Mouse (Mus musculus) testis, adult 2 months (tissue): ENCODE data around the gene Clip2.

Experiments used
- CTCF ChIP-seq: fragments of 200-500 bp; IDR thresholded peaks from 2 replicates; pipeline ENCODE4 v1.5.1; 2012; ENCODE audit warnings: low read depth, mild to moderate bottlenecking, inconsistent platforms, low read length, moderate library complexity; ENCODE audit not compliant: control insufficient read depth, insufficient read depth, insufficient replicate concordance
- POLR2A ChIP-seq: fragments of 200-500 bp; IDR thresholded peaks from 2 replicates; pipeline ENCODE4 v1.6.1; 2012; ENCODE audit warnings: low read depth, mild to moderate bottlenecking, inconsistent platforms, low read length, moderate library complexity; ENCODE audit not compliant: control insufficient read depth

DNA sequence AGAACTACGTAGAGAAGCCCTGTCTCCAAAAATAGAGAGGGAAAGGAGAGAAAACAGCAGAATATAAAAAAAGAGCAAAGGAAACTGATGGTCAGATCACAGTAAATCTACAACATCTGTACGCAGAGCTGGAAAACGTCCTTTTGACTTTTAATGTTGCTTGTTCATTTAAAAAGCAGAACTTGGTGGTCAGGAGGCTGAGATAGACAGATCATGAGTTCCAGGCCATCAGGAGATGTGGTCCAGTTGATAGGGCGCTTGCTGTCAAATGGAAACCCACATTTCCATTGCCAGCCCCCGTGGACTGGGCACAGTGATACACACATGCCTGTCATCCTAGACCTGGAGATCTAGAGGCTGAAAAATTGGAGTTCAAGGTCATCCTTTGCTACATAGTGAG, 32.6 kb upstream of the Clip2 start:
- TF ChIP-seq POLR2A (no peak), CTCF (no peak)
